ENCODE assay signal across 8 mouse cellular contexts in genomic region chr9:121319323-121319966, GRCm38 (mm10). TPM values are rescaled to one million over a fixed set of nuclear protein-coding genes. Genes with fewer than 3 reads are reported as not detected.
DNase-seq lines count a peak whose midpoint lies in the region; ATAC-seq lines count a peak whose summit lies in the region.

No protein-coding gene starts in this region.

- no peaks in the 10 kb centered on the region for H3K9me3 ChIP-seq in limb, embryonic 13.5 days

- no peak overlapping the region for H3K4me3 ChIP-seq in limb, embryonic 13.5 days

- DNase-seq in frontal cortex, postnatal 36 days (ENCODE audit: low spot score in 2 of 2), result peak; percentile 47 to 67
- DNase-seq in frontal cortex, postnatal 25 days (ENCODE audit: low spot score in 2 of 2), result no peak
- DNase-seq in right cerebral cortex, adult 2 months (ENCODE audit: low spot score in 2 of 2), result peak; percentile 51 to 52
- DNase-seq in right cerebral cortex, postnatal 4 days, result no peak
- no peak for DNase-seq in urinary bladder, postnatal 36 days (ENCODE audit: low spot score in 2 of 2)
- no peak for DNase-seq in layer of hippocampus, adult 8-10 months (ENCODE audit: low spot score in 2 of 2)
- no peak for DNase-seq in layer of hippocampus, adult 9-10 months (ENCODE audit: low spot score)

- H3K4me1 ChIP-seq in limb, embryonic 13.5 days, result peaks cover 37% of the 10 kb centered on the region

- H3K27ac ChIP-seq in limb, embryonic 13.5 days, result peak overlapping the region; percentile 33; the same call in 1 of the 2 replicates

- H3K4me2 ChIP-seq in limb, embryonic 13.5 days (replicated peaks), result no peak overlapping the region

- peaks cover 10% of the 10 kb centered on the region for H3K36me3 ChIP-seq in limb, embryonic 13.5 days

- H3K27me3 ChIP-seq in limb, embryonic 13.5 days, result no peaks in the 10 kb centered on the region

- ATAC-seq in limb, embryonic 13.5 days (ENCODE audit: low FRiP score, low read depth), result peak; percentile 71

- 34% methylated on average over 10 of the region's 10 CpGs for WGBS in limb, embryonic 13.5 days

- H3K9ac ChIP-seq in limb, embryonic 13.5 days, result no peak overlapping the region

RNA-seq across cellular contexts. Expression of gene Trak1, which starts 22.1 kb away (rescaled TPM):
- polyA plus RNA-seq in limb, embryonic 13.5 days (2015; fragmentation: Nextera tagmentation; extraction: Ambion mirVana), result 17.0 and 17.7 TPM in 2 replicates
- 100 to 1,000 TPM; 201 to 260 (median 228) TPM for total RNA-seq in layer of hippocampus, adult 8-10 months (2022)

RNA-seq across cellular contexts. Expression of gene Ulk4, which starts 42.4 kb away (rescaled TPM):
- 167 and 187 TPM in 2 replicates for polyA plus RNA-seq in limb, embryonic 13.5 days (2015; fragmentation: Nextera tagmentation; extraction: Ambion mirVana)
- 10 to 100 TPM in 2 of 4 experiments, 1 to 10 TPM in 2; 7.9 to 10.8 (median 9.9) TPM for total RNA-seq in layer of hippocampus, adult 8-10 months (2022)

Comparison
In these comparisons a context has a peak if more than half of its experiments do, and no peak if none do; other contexts are left out.
1. DNase-seq: peak in frontal cortex, postnatal 36 days (2 of 2) and right cerebral cortex, adult 2 months (2 of 2); none in frontal cortex, postnatal 25 days (0 of 2), right cerebral cortex, postnatal 4 days (single experiment), urinary bladder, postnatal 36 days (0 of 2), layer of hippocampus, adult 8-10 months (0 of 2) and layer of hippocampus, adult 9-10 months (single experiment).